Mouse (Mus musculus): ENCODE measurements at regions not wholly inside any gene's neighbourhood (a gene's known extent, or its start where the extent isn't known, plus 50 kb on each side); places are given as distances from the start of the nearest gene placed in this dataset.

DNA sequence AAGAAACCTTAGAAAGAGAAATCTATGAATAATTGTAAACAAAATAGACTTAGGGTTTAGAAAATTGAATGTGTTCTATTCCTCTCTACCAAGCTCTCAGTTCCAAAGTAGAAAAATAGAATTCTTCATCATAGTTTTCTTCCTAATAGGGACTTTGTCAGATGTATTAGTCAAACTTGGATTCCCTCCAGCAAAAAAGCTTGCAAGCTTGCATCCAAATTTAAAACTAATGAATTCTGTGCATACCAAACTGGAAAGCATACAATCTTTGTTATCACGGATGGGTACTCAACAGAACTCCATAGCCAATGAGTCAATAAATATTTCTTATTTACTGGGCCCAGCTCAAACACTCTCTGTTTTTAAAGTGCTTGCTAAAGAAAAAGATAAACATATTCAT lies 383.9 kb upstream of the Akr1e1 start:
- TF ChIP-seq POLR2A (IDR thresholded peaks at IDR 0.05; ENCODE audit: borderline replicate concordance, low read depth, low read length) (no peak), CTCF (IDR thresholded peaks at IDR 0.05; ENCODE audit: low read depth, low read length) (no peak)

Data from bone marrow macrophage, adult 2 months (primary cell).